Mouse (Mus musculus): Measurements from ENCODE around the gene Mrm3.

Gene Mrm3

GRCm38 (mm10) chr11:76253145-76253917 lies 9.8 kb downstream of the Mrm3 start:
- DNase-seq = peak; percentile 93

- no peak for DNase-seq
These were observed 10.4 kb downstream of the Mrm3 start for GRCm38 (mm10) chr11:76253918-76254264.

- DNase-seq = peak; percentile 95
These were observed 12.0 kb downstream of the Mrm3 start for GRCm38 (mm10) chr11:76255431-76256001.

GRCm38 (mm10) chr11:76256129-76256528 lies 12.6 kb downstream of the Mrm3 start:
- no peak for DNase-seq

- no peak for DNase-seq
These were observed 13.9 kb downstream of the Mrm3 start for GRCm38 (mm10) chr11:76257386-76257785.

- DNase-seq = no peak
These were observed 15.0 kb downstream of the Mrm3 start for GRCm38 (mm10) chr11:76258511-76258910.

GRCm38 (mm10) chr11:76260208-76261050 lies 16.9 kb downstream of the Mrm3 start:
- no peak for DNase-seq

- no peak for DNase-seq
These were observed 17.7 kb downstream of the Mrm3 start for GRCm38 (mm10) chr11:76261224-76261623.

- no peak for DNase-seq
These were observed 19.3 kb downstream of the Mrm3 start for GRCm38 (mm10) chr11:76262611-76263351.

GRCm38 (mm10) chr11:76267550-76267949 lies 24.0 kb downstream of the Mrm3 start:
- DNase-seq = no peak

- DNase-seq = no peak
These were observed 24.5 kb downstream of the Mrm3 start for GRCm38 (mm10) chr11:76268001-76268459.

- DNase-seq = no peak
These were observed 25.1 kb downstream of the Mrm3 start for GRCm38 (mm10) chr11:76268521-76269065.

- DNase-seq = peak; percentile 76
These were observed 28.9 kb downstream of the Mrm3 start for GRCm38 (mm10) chr11:76272440-76272839.

GRCm38 (mm10) chr11:76278960-76279852 lies 35.7 kb downstream of the Mrm3 start:
- DNase-seq = no peak

- no peak for DNase-seq
These were observed 36.5 kb downstream of the Mrm3 start for GRCm38 (mm10) chr11:76279971-76280370.

GRCm38 (mm10) chr11:76283841-76284240 lies 40.3 kb downstream of the Mrm3 start:
- DNase-seq = no peak

GRCm38 (mm10) chr11:76285431-76286075 lies 42.0 kb downstream of the Mrm3 start:
- no peak for DNase-seq

GRCm38 (mm10) chr11:76286534-76287126 lies 43.1 kb downstream of the Mrm3 start:
- DNase-seq = no peak

- no peak for DNase-seq
These were observed 43.8 kb downstream of the Mrm3 start for GRCm38 (mm10) chr11:76287301-76287700.

GRCm38 (mm10) chr11:76288645-76289044 lies 45.1 kb downstream of the Mrm3 start:
- no peak for DNase-seq

- DNase-seq = peak; percentile 94
These were observed 46.9 kb downstream of the Mrm3 start for GRCm38 (mm10) chr11:76290367-76290766.
